Mouse (Mus musculus) spleen, adult 2 months (tissue): Measurements from ENCODE around the gene Dip2c.

Experiments
- CTCF ChIP-seq: fragments of 200-500 bp; IDR thresholded peaks from 2 replicates; pipeline ENCODE4 v1.5.1; 2011; ENCODE audit warnings: mild to moderate bottlenecking, inconsistent platforms; ENCODE audit not compliant: insufficient read depth, insufficient read length, insufficient replicate concordance; ENCODE audit errors: extremely low read depth
- POLR2A ChIP-seq: fragments of 200-500 bp; IDR thresholded peaks from 2 replicates; pipeline ENCODE4 v1.6.1; 2011; ENCODE audit warnings: low read depth, low read length, inconsistent platforms

GRCm38 (mm10) chr13:9715224-9715623 lies 438.9 kb downstream of the Dip2c start:
- TF ChIP-seq CTCF (no peak), POLR2A (no peak)
